Mouse (Mus musculus) kidney, adult 10 weeks (tissue): Measurements from ENCODE around the gene Znhit6. TPM values are rescaled to one million over a fixed set of nuclear protein-coding genes. Genes with fewer than 3 reads are reported as not detected.

Source experiments
- polyA plus RNA-seq: library from polyadenylated mRNA; stranded (reverse); fragments of 350-450 nt; fragmentation: Illumina TruSeq; extraction: RNeasy Lipid Tissue Mini Kit (QIAGEN cat#74804); gene quantifications from one replicate; pipeline ENCODE4 v1.2.3, GENCODE M21; 2014; ENCODE audit warnings: low read depth, low replicate concordance

Gene Znhit6
- polyA plus RNA-seq = 22.0 TPM

GRCm38 (mm10) chr3:145575743-145576481, at the start of gene Znhit6:
TSS of gene Znhit6 (plus strand) at chr3:145576205.

GRCm38 (mm10) chr3:145649852-145650202, 73.8 kb downstream of the Znhit6 start, which contains the start of gene Ccn1:
TSS of gene Ccn1 (minus strand) at chr3:145649981.

Other genes starting within 250 kb of the Znhit6 start
- gene Ccn1, start 73.8 kb downstream of the Znhit6 start, polyA plus RNA-seq = 18.6 TPM
- gene Ddah1, start 182.5 kb downstream of the Znhit6 start, polyA plus RNA-seq = 215 TPM